Mouse (Mus musculus) forebrain, embryonic 15.5 days (tissue): ENCODE measurements around the gene Lat2. TPM values are rescaled to one million over a fixed set of nuclear protein-coding genes. Genes with fewer than 3 reads are reported as not detected.

ENCODE experiments used
- ATAC-seq: fragments of 200-750 bp; cut with Nextera tagmentation; replicated peaks from 2 replicates; pipeline ENCODE4 v1.8.0; 2017; ENCODE audit warnings: mild to moderate bottlenecking, moderate TSS enrichment, moderate library complexity
- H3K27ac ChIP-seq: fragments of 300-500 bp; sonication (generic); replicated peaks from 2 replicates; pipeline ENCODE4 v1.5.1; 2015; ENCODE audit warnings: mild to moderate bottlenecking, inconsistent platforms
- H3K27me3 ChIP-seq: fragments of 300-500 bp; sonication (generic); 2 replicates; pipeline ENCODE4 v1.6.1; 2015; ENCODE audit warnings: inconsistent platforms
- H3K36me3 ChIP-seq: fragments of 300-500 bp; sonication (generic); 2 replicates; pipeline ENCODE4 v1.6.1; 2015; ENCODE audit warnings: mild to moderate bottlenecking, inconsistent platforms
- H3K4me1 ChIP-seq: fragments of 300-500 bp; sonication (generic); 2 replicates; pipeline ENCODE4 v1.6.1; 2015; ENCODE audit warnings: inconsistent platforms
- H3K4me2 ChIP-seq: fragments of 300-500 bp; sonication (generic); replicated peaks from 2 replicates; pipeline ENCODE4 v1.6.1; 2015; ENCODE audit warnings: mild to moderate bottlenecking, inconsistent platforms
- H3K4me3 ChIP-seq: fragments of 300-500 bp; sonication (generic); 2 replicates; pipeline ENCODE4 v1.5.1; 2015; ENCODE audit warnings: mild to moderate bottlenecking, inconsistent platforms
- H3K9ac ChIP-seq: fragments of 300-500 bp; sonication (generic); replicated peaks from 2 replicates; pipeline ENCODE4 v1.6.1; 2015; ENCODE audit warnings: mild to moderate bottlenecking, inconsistent platforms
- H3K9me3 ChIP-seq: fragments of 300-500 bp; sonication (generic); 2 replicates; pipeline ENCODE4 v1.6.1; 2016; ENCODE audit warnings: inconsistent platforms
- WGBS: fragments of 180-500 bp; shearing (Covaris S2); methylation state at CpG from one replicate; pipeline ENCODE4 v1.1.7; 2015; ENCODE audit warnings: mixed read lengths; 5-methylcytosine and 5-hydroxymethylcytosine counted together
- polyA plus RNA-seq: library from polyadenylated mRNA; unstranded; fragments of >200 nt; fragmentation: Nextera tagmentation; extraction: Ambion mirVana; gene quantifications from 2 replicates; pipeline ENCODE4 v1.2.1, GENCODE M21; 2015

The Lat2 gene
- polyA plus RNA-seq, 1 experiment from 2014 or later = 2.6 TPM

GRCm38 (mm10) chr5:134637820-134638367 is 23.1 kb upstream of the Lat2 start:
- WGBS = 28% methylated on average over 5 of the region's 5 CpGs

GRCm38 (mm10) chr5:134632841-134633240 is 18.0 kb upstream of the Lat2 start:
- 42% methylated on average over 2 of the region's 2 CpGs for WGBS
- Histone ChIP-seq H3K4me1 (peaks cover 33% of the 10 kb centered on the region), H3K4me3 (no peak overlapping the region), H3K27ac (0 out of 2 replicates have a peak overlapping the region, but pooled peaks have one; percentile 23), H3K9ac (no peak overlapping the region), H3K36me3 (peaks cover 30% of the 10 kb centered on the region), H3K4me2 (no peak overlapping the region), H3K27me3 (no peaks in the 10 kb centered on the region), H3K9me3 (no peaks in the 10 kb centered on the region)
- ATAC-seq = no peak

More at GRCm38 (mm10) chr5:134637820-134638367, 23.1 kb upstream of the Lat2 start:
- peaks cover 20% of the 10 kb centered on the region for H3K36me3 ChIP-seq
- H3K4me1 ChIP-seq = peaks cover 39% of the 10 kb centered on the region
- H3K4me2 ChIP-seq = peak overlapping the region; percentile 83
- peak overlapping the region; percentile 99 for H3K9ac ChIP-seq
- no peak for ATAC-seq
- peak overlapping the region; percentile 100 for H3K4me3 ChIP-seq
- peak overlapping the region; percentile 97 for H3K27ac ChIP-seq
- H3K9me3 ChIP-seq = no peaks in the 10 kb centered on the region
- H3K27me3 ChIP-seq = no peaks in the 10 kb centered on the region

GRCm38 (mm10) chr5:134630835-134631234 is 16.0 kb upstream of the Lat2 start:
- H3K9ac ChIP-seq = no peak overlapping the region
- H3K4me1 ChIP-seq = peaks cover 19% of the 10 kb centered on the region
- ATAC-seq = no peak
- no peak overlapping the region for H3K27ac ChIP-seq
- H3K4me2 ChIP-seq = no peak overlapping the region
- H3K36me3 ChIP-seq = peaks cover 38% of the 10 kb centered on the region
- no peaks in the 10 kb centered on the region for H3K9me3 ChIP-seq
- no peaks in the 10 kb centered on the region for H3K27me3 ChIP-seq
- no peak overlapping the region for H3K4me3 ChIP-seq

GRCm38 (mm10) chr5:134629508-134629907 is 14.7 kb upstream of the Lat2 start:
- Histone ChIP-seq H3K9me3 (no peaks in the 10 kb centered on the region), H3K9ac (no peak overlapping the region), H3K27me3 (no peaks in the 10 kb centered on the region), H3K4me1 (peaks cover 16% of the 10 kb centered on the region), H3K4me3 (no peak overlapping the region), H3K36me3 (peaks cover 42% of the 10 kb centered on the region), H3K4me2 (no peak overlapping the region), H3K27ac (no peak overlapping the region)
- no peak for ATAC-seq
- 86% methylated on average over 4 of the region's 4 CpGs for WGBS

GRCm38 (mm10) chr5:134622069-134622468 is 7.2 kb upstream of the Lat2 start:
- Histone ChIP-seq H3K9ac (no peak overlapping the region), H3K27me3 (no peaks in the 10 kb centered on the region), H3K4me1 (peaks cover 20% of the 10 kb centered on the region), H3K4me2 (no peak overlapping the region), H3K36me3 (peaks cover 93% of the 10 kb centered on the region), H3K9me3 (no peaks in the 10 kb centered on the region), H3K4me3 (no peak overlapping the region), H3K27ac (peak overlapping the region; percentile 78)
- WGBS = 41% methylated on average over 2 of the region's 2 CpGs
- peak; percentile 62 for ATAC-seq

GRCm38 (mm10) chr5:134621099-134621640 is 6.3 kb upstream of the Lat2 start:
- no peaks in the 10 kb centered on the region for H3K27me3 ChIP-seq
- H3K4me3 ChIP-seq = no peak overlapping the region
- peaks cover 89% of the 10 kb centered on the region for H3K36me3 ChIP-seq
- 92% methylated on average over 16 of the region's 16 CpGs for WGBS
- ATAC-seq = no peak
- H3K4me1 ChIP-seq = peaks cover 20% of the 10 kb centered on the region
- H3K27ac ChIP-seq = peak overlapping the region; percentile 78; the same call in 1 of the 2 replicates
- H3K9me3 ChIP-seq = no peaks in the 10 kb centered on the region
- H3K9ac ChIP-seq = no peak overlapping the region
- no peak overlapping the region for H3K4me2 ChIP-seq

- WGBS = 92% methylated on average over 9 of the region's 9 CpGs
Observed at GRCm38 (mm10) chr5:134620457-134620856, 5.6 kb upstream of the Lat2 start.

GRCm38 (mm10) chr5:134617071-134617470 is 2.2 kb upstream of the Lat2 start:
- peaks cover 53% of the 10 kb centered on the region for H3K36me3 ChIP-seq
- WGBS = 61% methylated on average over 3 of the region's 3 CpGs
- no peaks in the 10 kb centered on the region for H3K27me3 ChIP-seq
- H3K9me3 ChIP-seq = no peaks in the 10 kb centered on the region
- ATAC-seq = no peak
- no peak overlapping the region for H3K4me2 ChIP-seq
- H3K4me3 ChIP-seq = no peak overlapping the region
- no peak overlapping the region for H3K27ac ChIP-seq
- no peak overlapping the region for H3K9ac ChIP-seq
- H3K4me1 ChIP-seq = peaks cover 9% of the 10 kb centered on the region

More at GRCm38 (mm10) chr5:134620457-134620856, 5.6 kb upstream of the Lat2 start:
- Histone ChIP-seq H3K27me3 (no peaks in the 10 kb centered on the region), H3K4me3 (no peak overlapping the region), H3K36me3 (peaks cover 82% of the 10 kb centered on the region), H3K9ac (no peak overlapping the region), H3K27ac (no peak overlapping the region), H3K9me3 (no peaks in the 10 kb centered on the region), H3K4me1 (peaks cover 20% of the 10 kb centered on the region), H3K4me2 (no peak overlapping the region)
- ATAC-seq = no peak

GRCm38 (mm10) chr5:134615780-134616179 is 955 bp upstream of the Lat2 start:
- H3K36me3 ChIP-seq = peaks cover 41% of the 10 kb centered on the region
- no peaks in the 10 kb centered on the region for H3K9me3 ChIP-seq
- no peak overlapping the region for H3K4me3 ChIP-seq
- 67% methylated on average over 4 of the region's 4 CpGs for WGBS
- H3K27me3 ChIP-seq = no peaks in the 10 kb centered on the region
- H3K9ac ChIP-seq = no peak overlapping the region
- no peak overlapping the region for H3K27ac ChIP-seq
- H3K4me1 ChIP-seq = no peaks in the 10 kb centered on the region
- H3K4me2 ChIP-seq = no peak overlapping the region
- no peak for ATAC-seq

- Histone ChIP-seq H3K4me2 (no peak overlapping the region), H3K9ac (no peak overlapping the region), H3K36me3 (peaks cover 37% of the 10 kb centered on the region), H3K4me1 (no peaks in the 10 kb centered on the region), H3K4me3 (no peak overlapping the region), H3K9me3 (no peaks in the 10 kb centered on the region), H3K27me3 (no peaks in the 10 kb centered on the region), H3K27ac (no peak overlapping the region)
- 0 out of 2 replicates have a peak, but pooled peaks have one; percentile 21 for ATAC-seq
- 88% methylated on average over 8 of the region's 8 CpGs for WGBS
Observed at GRCm38 (mm10) chr5:134615380-134615779, 555 bp upstream of the Lat2 start.

- no peaks in the 10 kb centered on the region for H3K27me3 ChIP-seq
- no peak for ATAC-seq
- no peak overlapping the region for H3K27ac ChIP-seq
- peaks cover 26% of the 10 kb centered on the region for H3K36me3 ChIP-seq
- H3K4me3 ChIP-seq = no peak overlapping the region
- 93% methylated on average over 8 of the region's 8 CpGs for WGBS
- H3K4me1 ChIP-seq = no peaks in the 10 kb centered on the region
- no peaks in the 10 kb centered on the region for H3K9me3 ChIP-seq
- no peak overlapping the region for H3K9ac ChIP-seq
- no peak overlapping the region for H3K4me2 ChIP-seq
Observed at GRCm38 (mm10) chr5:134614296-134614695, 529 bp downstream of the Lat2 start.

GRCm38 (mm10) chr5:134613727-134614126 is 1.1 kb downstream of the Lat2 start:
- H3K27ac ChIP-seq = no peak overlapping the region
- no peaks in the 10 kb centered on the region for H3K9me3 ChIP-seq
- H3K4me3 ChIP-seq = no peak overlapping the region
- no peak overlapping the region for H3K4me2 ChIP-seq
- no peak for ATAC-seq
- H3K4me1 ChIP-seq = no peaks in the 10 kb centered on the region
- H3K36me3 ChIP-seq = peaks cover 21% of the 10 kb centered on the region
- WGBS = 86% methylated on average over 9 of the region's 9 CpGs
- H3K9ac ChIP-seq = no peak overlapping the region
- H3K27me3 ChIP-seq = no peaks in the 10 kb centered on the region
